Mouse (Mus musculus) liver, adult (tissue): ENCODE measurements around the gene Adgrg5.

Experiments used
- GATA4 ChIP-seq: IDR thresholded peaks from 2 replicates; pipeline ENCODE4 v1.6.1; 2014; ENCODE audit warnings: mild to moderate bottlenecking, low read length; ENCODE audit not compliant: insufficient replicate concordance

The Adgrg5 gene

DNA sequence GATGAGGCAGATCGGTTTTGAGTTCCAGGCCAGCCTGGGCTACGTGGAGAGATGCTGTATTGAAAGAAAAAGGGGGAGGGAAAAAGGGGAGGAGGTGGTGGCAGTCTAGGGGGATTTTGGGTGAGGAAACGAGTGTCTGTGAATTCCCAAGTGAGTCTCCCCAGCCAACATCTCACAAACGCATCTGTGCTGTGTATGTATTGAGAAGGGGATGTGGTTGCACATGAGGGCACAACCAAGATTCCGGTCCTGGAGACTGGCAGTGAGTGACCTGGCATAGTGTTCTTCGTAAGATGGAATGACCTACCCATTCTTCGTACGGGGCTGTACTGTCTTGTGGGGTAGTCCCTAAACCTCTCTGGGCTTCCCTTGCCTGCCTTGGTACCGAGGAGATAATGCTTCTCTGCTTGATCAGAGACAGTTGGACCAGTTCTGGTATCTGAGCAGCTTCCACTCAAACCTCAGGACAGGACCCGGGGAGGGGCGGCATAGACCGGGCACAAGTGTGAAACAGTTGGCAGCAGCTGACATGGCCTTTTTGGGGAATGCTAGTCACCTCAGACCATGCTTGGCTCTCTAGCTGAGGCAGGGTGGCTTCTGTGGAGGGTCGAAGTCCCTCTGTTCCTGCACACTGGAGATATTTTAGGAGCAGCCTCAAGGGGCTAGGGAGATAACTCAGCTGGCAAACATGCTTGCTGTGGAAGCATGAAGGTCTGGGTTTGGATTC, 55.3 kb downstream of the Adgrg5 start:
- TF ChIP-seq GATA4: no peak

DNA sequence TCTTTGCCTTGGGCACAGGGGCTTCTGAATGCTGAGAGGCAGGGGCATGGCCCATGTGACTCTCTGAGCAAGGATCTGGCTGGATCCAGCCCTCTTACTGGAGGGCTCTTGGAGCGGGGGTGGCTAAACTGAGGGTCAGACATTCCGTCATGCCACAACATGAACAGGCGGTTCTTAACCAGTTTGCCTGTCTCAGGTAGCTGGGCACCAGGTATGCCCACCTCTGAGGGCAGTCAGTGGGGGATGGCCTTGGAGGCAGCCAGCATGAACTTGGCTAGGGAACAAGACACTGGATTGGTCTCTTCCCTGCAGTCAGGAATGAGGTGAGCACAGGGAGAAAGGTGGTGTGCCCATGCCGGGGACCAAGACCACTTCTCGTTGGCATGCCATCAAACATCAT, 56.7 kb downstream of the Adgrg5 start:
- no peak for TF ChIP-seq GATA4

DNA sequence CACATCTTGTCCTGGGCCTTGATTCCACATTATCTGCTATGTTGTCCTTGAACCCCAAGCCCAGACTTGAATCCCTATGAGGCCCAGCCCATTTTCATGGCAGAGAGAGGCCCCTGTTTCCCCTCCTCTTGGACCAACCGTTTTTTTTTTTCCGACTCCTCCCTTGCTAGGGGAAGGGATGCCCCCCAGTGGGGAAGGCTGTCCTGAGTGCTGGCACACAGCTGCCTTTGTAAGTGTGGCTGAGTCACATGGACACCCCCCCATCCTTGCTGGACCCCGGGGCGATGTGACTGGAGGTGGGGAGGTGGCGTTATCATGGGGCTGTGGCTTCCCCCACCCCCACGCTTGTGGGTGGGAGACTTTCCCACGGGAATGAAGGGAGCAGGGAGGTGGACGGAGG, 57.5 kb downstream of the Adgrg5 start:
- TF ChIP-seq GATA4: no peak

DNA sequence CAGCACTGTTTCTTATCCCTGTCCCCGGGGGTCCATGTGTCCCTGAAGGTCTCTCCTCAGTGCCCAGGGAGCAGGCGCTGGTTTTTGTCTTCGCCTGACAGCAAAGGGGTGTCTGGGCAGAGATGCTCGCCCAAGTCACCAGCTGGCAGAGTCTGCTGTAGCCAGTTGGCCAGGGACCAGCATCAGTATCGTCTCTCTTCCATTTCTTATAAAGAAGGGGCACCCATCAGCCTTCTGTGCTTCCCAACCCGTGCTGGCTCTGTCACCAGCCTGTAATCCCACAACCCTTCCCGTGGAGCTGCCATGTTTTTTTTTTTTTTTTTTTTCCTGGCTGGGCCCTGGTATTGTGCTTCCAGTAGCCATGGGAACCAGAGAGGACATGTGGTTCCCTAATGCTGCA, 58.4 kb downstream of the Adgrg5 start:
- TF ChIP-seq GATA4: no peak

DNA sequence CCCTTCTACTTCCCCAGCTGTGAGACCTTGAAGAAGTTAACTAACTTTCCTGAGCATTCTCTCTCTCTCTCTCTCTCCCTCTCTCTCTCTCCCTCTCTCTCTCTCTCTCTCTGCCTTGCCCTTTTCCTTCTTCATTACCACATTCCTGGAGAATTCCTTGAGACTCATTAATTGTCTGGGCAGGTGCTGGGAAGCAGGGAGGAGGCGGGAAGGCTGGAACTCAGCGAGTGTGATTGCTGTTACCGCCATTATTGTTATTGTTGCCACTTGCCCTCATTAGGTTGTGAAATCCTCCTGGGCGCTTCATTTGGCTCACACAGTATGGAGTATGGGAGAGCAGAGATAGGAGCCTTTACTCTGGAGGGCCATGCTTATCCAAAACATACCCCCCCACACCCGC, 59.7 kb downstream of the Adgrg5 start:
- TF ChIP-seq GATA4: no peak

DNA sequence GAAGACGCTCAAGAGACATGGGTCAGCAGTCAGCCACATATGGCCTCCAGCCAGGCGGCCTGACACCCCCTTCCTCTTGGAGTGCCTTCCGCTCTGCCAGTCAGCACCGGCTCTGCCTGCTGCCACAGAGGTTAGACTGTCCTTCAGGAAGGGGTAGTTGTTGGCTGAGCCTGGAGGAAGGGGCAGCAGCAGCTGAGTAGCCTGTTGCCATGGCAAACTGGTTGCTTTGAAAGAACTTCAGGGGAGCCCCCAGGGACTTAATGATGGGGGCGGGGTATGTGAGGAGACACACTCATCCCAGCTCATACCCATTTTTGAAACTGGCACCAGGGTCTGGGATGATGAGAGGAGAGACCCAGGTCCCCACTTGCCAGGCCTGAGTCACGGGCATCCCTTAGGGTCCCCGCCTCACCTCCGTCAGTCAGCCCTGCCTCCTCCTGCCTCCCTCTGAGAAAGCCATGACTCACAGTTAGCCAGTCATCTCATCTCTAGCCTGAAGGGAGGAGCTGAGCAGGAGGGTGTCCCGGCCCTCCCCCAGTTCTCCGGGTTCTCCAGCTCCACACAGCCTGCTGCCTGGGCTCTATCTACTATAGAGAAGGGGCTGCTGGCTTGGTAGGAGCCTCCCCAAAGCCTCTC, 60.5 kb downstream of the Adgrg5 start:
- no peak for TF ChIP-seq GATA4

DNA sequence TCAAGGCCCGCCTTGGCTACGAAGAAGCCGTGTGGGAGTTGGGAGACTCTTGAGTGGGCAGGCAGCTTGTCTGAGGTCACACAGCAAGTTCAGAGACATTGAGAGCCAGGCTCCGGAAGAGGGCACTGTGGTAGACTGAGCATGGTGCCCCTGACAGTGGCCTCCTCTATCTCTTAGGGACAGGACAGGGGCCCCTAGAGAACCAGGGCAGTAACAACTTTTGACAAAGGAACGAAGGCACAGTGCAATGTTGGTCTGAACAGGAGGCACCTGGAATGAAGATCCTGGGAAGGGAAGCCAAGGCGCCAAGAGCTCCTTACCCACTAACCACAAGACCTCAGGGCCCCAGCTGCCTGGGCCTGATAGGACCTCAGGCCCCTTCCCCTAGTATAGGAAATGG, 61.5 kb downstream of the Adgrg5 start:
- TF ChIP-seq GATA4: no peak

DNA sequence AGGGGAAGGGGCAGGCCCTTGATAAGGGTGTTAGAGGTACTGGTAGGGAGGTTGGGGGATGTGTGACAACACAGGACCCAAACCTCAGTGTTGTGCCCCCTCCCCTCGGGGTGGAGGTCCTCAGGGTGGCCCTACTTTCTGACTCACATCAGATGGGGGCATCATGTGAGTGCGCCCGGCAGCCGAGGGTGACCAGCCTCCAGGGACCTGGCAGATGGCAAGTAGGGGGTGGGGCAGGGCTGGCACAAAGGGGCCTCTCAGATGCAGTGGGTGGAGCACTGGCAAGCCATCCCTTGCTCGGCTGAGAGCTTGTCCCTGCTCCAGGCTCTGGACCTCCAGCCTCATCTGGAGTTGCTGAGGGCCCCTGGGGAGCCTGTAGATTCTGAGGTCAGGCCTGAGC, 63.2 kb downstream of the Adgrg5 start:
- no peak for TF ChIP-seq GATA4

DNA sequence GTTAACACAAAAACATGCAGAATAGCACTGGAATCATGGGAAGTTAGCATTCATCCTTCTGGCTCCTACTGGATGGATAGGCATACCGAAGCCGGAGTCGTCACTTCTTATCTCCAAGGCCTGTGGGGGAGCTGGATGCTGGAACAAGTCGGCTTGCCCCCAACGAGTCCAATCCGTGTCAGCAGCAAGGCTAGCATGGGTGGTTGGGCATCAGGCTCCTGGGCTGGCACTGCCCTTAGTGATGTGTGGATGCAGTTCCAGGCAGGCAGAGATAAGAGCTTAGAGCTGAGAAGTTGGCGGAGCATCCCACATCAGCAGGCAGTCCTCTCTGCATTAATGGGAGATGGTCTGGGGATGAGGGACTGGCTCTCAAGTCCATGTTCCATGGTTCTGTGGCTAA, 64.1 kb downstream of the Adgrg5 start:
- no peak for TF ChIP-seq GATA4

DNA sequence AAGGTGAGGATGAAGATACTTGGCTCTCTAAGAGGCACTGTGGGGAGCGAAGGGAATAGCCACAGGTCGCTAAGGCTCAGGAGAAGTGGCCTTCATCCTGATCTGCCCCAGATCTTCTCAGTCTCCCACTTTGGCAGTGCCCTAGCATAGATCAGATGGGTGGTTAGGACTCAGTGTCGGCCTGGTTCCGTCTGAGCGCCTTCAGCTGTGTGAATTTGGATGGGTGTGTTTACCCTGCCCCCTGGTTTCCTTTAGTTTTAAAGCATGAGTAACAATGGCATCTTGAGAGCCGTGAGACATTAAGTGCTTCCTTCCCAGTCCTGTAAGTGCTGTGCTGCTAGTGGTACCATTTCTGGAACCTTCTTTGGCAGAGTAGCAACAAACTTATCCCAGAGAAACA, 65.1 kb downstream of the Adgrg5 start:
- no peak for TF ChIP-seq GATA4

DNA sequence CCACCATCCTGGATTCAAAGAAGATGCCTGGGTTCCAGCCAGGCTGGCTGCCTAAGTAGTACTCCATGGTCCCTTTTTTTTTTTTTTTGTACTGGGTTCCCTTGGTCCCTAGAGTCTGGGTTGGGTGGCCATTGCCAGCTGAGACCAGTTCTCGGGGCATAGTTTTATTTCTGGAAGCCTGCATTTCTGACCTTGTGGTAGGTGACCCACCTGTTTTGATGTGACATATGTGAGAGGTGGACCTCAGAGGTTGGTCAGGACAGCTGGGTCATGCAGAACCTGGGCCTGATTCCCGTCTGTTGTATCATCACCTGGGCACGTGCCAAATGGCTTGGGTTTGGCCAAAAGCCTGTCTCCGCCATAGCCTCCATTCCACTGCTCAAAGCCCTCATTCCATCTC, 66.2 kb downstream of the Adgrg5 start:
- TF ChIP-seq GATA4: no peak

DNA sequence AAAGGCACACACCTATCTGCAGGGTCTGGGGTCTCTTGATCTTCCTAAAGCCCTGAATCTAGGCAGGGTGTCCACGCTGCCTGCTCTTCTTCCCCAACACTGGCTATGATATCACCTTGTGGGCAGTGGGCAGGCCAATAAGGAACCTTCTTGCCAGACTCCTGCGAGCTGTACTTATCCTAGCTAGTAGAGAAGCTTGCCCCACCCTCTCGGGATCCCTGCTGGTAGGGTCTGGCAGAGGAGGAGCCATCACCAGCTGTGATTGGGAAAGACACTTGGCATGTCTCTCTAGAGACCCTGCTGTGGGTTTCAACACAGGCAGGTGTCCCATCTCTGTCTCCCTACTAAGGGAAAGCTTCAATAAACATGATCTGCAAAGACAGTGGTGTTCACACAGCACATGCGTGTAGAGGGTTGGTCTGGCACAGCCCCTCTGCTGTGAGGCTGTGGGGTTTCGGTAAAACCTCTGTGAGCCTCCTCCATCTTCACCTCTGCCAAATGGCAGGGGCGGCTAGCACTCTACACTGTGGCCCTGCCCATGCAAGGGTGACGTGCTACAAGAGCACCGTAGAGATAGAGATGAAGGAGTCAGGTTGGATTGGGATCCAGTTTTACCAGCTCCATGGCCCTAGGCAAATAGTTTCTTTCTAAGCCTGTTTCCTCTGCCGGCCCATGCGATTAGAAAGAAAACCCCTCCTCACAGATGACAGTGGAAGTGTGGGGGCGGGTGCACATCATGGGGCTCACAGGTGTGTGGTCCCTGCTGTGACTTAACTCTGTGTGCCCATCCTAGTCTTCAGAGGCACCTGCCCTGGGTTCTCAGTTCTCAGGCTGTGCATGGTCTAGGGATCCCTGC, 67.3 kb downstream of the Adgrg5 start:
- TF ChIP-seq GATA4: no peak

DNA sequence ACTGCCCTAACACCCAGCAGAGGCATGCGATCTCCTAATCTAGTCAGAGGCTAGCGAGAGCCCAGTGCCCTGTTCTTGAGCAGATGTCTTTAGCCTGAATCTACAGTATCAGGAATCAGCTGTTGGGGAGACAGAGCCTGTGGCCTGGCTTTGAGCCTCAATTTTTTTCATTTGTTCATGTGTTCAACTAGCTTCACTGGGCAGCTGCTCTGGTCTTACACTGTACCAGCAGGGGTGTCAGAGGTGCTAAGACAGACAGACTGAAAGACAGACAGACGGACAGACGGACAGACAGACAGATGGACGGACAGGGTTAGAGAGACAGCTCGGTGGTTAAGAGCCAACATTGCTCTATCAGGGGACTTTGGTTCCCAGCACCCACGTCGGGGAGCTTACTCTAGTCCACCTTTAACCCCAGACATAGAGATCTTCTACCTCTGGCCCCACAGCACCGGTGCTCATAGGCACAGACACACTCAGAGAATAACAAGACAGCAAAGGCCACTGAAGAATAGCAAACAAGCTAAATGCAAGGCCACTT, 68.0 kb downstream of the Adgrg5 start:
- no peak for TF ChIP-seq GATA4

DNA sequence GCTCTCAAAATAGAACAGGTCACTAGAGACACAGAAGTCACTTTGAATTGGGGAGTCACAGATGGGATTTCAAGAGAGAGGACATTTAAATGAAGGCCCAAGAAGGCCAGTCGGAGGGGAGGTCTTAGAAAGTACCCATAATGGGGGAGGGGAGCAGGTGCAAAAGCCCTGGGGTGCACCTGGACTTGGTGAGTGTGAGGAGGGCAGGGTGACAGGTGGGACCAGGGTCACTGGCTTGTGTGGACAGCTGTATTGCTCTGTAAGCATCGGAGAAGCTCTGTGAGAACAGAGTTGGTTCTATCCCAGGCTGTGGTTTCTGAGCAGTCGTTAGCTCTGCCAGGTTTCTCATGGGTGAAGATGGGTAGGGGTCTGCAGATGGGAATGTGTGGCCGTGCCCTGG, 68.5 kb downstream of the Adgrg5 start:
- no peak for TF ChIP-seq GATA4

DNA sequence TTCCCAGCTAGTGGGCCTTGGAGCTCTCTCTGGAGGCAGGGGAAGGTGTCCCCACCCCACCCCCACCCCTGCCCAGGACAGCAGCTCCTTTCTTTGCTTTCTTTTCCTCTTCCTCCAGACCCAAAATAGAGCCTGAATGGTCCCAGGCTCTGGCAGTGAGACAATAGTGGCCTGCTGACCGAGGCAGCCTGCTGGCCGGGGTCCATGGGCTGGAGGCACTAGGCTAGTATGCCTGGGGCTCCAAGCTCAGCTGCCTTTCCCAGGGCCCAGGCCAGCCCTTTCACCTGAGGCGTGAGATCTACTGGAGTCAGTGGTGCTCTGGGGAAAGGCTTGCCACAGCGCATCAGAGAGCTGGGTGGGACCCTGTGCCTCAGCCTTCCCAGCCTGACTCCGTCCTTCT, 69.0 kb downstream of the Adgrg5 start:
- TF ChIP-seq GATA4: no peak
